Mouse (Mus musculus) CH12F3 (cell line): Measurements from ENCODE around the gene Ptpn6.

Experiments
- in situ Hi-C: fragments of 300-500 bp; cut with MboI; formaldehyde crosslinking; loops from 2 replicates; pipeline ENCODE4 v1.14.3; 2020; ENCODE audit warnings: low sequenced_read_pairs

Gene Ptpn6

GRCm38 (mm10) chr6:124731038-124731437 lies 7.5 kb downstream of the Ptpn6 start:
- in situ Hi-C loops: no loop called here

GRCm38 (mm10) chr6:124729850-124730705 lies 8.4 kb downstream of the Ptpn6 start:
- in situ Hi-C loops: no loop called here

GRCm38 (mm10) chr6:124728621-124729020 lies 9.9 kb downstream of the Ptpn6 start:
- in situ Hi-C loops: no loop called here

GRCm38 (mm10) chr6:124724472-124724871 lies 14.0 kb downstream of the Ptpn6 start:
- in situ Hi-C loops: no loop called here

GRCm38 (mm10) chr6:124723541-124723940 lies 15.0 kb downstream of the Ptpn6 start:
- in situ Hi-C loops: no loop called here

- in situ Hi-C loops: no loop called here
Observed at GRCm38 (mm10) chr6:124722876-124723473, 15.5 kb downstream of the Ptpn6 start.

GRCm38 (mm10) chr6:124720904-124721303 lies 17.6 kb downstream of the Ptpn6 start:
- in situ Hi-C loops: no loop called here

GRCm38 (mm10) chr6:124719354-124719978 lies 19.0 kb downstream of the Ptpn6 start:
- in situ Hi-C loops: no loop called here

- in situ Hi-C loops: no loop called here
Observed at GRCm38 (mm10) chr6:124718703-124719102, 19.8 kb downstream of the Ptpn6 start.

GRCm38 (mm10) chr6:124717968-124718367 lies 20.5 kb downstream of the Ptpn6 start:
- in situ Hi-C loops: no loop called here

- in situ Hi-C loops: no loop called here
Observed at GRCm38 (mm10) chr6:124716864-124717490, 21.5 kb downstream of the Ptpn6 start.

GRCm38 (mm10) chr6:124712918-124713317 lies 25.6 kb downstream of the Ptpn6 start:
- in situ Hi-C loops: no loop called here

- in situ Hi-C loops: no loop called here
Observed at GRCm38 (mm10) chr6:124711824-124712782, 26.4 kb downstream of the Ptpn6 start, which contains the start of the genes Emg1 and Phb2. Gene Emg1, minus strand, starts transcription at chr6:124712178. Gene Phb2, plus strand, starts transcription at chr6:124712336.

GRCm38 (mm10) chr6:124708289-124708889 lies 30.1 kb downstream of the Ptpn6 start:
- in situ Hi-C loops: no loop called here

GRCm38 (mm10) chr6:124706061-124706627 lies 32.4 kb downstream of the Ptpn6 start:
- in situ Hi-C loops: no loop called here

GRCm38 (mm10) chr6:124704417-124704816 lies 34.1 kb downstream of the Ptpn6 start:
- in situ Hi-C loops: no loop called here

- in situ Hi-C loops: no loop called here
Observed at GRCm38 (mm10) chr6:124703789-124704188, 34.7 kb downstream of the Ptpn6 start.

- in situ Hi-C loops: no loop called here
Observed at GRCm38 (mm10) chr6:124702784-124703103, 35.8 kb downstream of the Ptpn6 start.

- in situ Hi-C loops: no loop called here
Observed at GRCm38 (mm10) chr6:124702102-124702783, 36.3 kb downstream of the Ptpn6 start.
